ENCODE assay signal across 8 mouse cellular contexts in genomic region chr1:47277839-47278238, GRCm38 (mm10).
DNase-seq lines count a peak whose midpoint lies in the region; ATAC-seq and TF ChIP-seq lines count a peak whose summit lies in the region.

No protein-coding gene starts in this region.

- H3K36me3 ChIP-seq in kidney, postnatal 0 days (ENCODE audit: insufficient read depth, low read length): no peaks in the 10 kb centered on the region
- no peaks in the 10 kb centered on the region for H3K36me3 ChIP-seq in forebrain, embryonic 14.5 days (ENCODE audit: control insufficient read depth, insufficient read depth, low read length)
- no peaks in the 10 kb centered on the region for H3K36me3 ChIP-seq in neural tube, embryonic 14.5 days (ENCODE audit: control insufficient read depth, insufficient read depth, low read length)

- no peaks in the 10 kb centered on the region for H3K9me3 ChIP-seq in kidney, postnatal 0 days (replicated peaks; ENCODE audit: low read length)
- no peaks in the 10 kb centered on the region for H3K9me3 ChIP-seq in forebrain, embryonic 14.5 days (replicated peaks; ENCODE audit: control insufficient read depth, low read length)
- H3K9me3 ChIP-seq in neural tube, embryonic 14.5 days (ENCODE audit: control insufficient read depth, low read length): no peaks in the 10 kb centered on the region

- H3K4me3 ChIP-seq in kidney, postnatal 0 days (replicated peaks; ENCODE audit: low read depth, low read length): no peak overlapping the region
- no peak overlapping the region for H3K4me3 ChIP-seq in forebrain, embryonic 14.5 days (ENCODE audit: low read depth, low read length)
- H3K4me3 ChIP-seq in neural tube, embryonic 14.5 days (ENCODE audit: low read depth, low read length): no peak overlapping the region

- no peak for ATAC-seq in kidney, postnatal 0 days (replicated peaks; ENCODE audit: low FRiP score, low read depth)
- ATAC-seq in forebrain, embryonic 14.5 days: peak; percentile 82
- peak; percentile 75 for ATAC-seq in neural tube, embryonic 14.5 days (ENCODE audit: low read depth)
- ATAC-seq in activated CD4-positive, CD25-positive, alpha-beta regulatory T cell, adult 4 months: no peak

- TF ChIP-seq CTCF in kidney, postnatal 0 days (IDR thresholded peaks at IDR 0.05; ENCODE audit: low read depth): peak; percentile 74

- no peaks in the 10 kb centered on the region for H3K27me3 ChIP-seq in kidney, postnatal 0 days (ENCODE audit: insufficient read depth, low read length)
- no peaks in the 10 kb centered on the region for H3K27me3 ChIP-seq in forebrain, embryonic 14.5 days (replicated peaks; ENCODE audit: control insufficient read depth, insufficient read depth, low read length)
- no peaks in the 10 kb centered on the region for H3K27me3 ChIP-seq in neural tube, embryonic 14.5 days (ENCODE audit: control insufficient read depth, insufficient read depth, low read length)

- H3K9ac ChIP-seq in kidney, postnatal 0 days (ENCODE audit: low read depth, low read length): no peak overlapping the region
- H3K9ac ChIP-seq in forebrain, embryonic 14.5 days (ENCODE audit: low read length): no peak overlapping the region
- H3K9ac ChIP-seq in neural tube, embryonic 14.5 days (replicated peaks; ENCODE audit: low read depth, low read length): 0 out of 2 replicates have a peak overlapping the region, but pooled peaks have one; percentile 21

- DNase-seq in kidney, postnatal 0 days (ENCODE audit: low spot score): peak; percentile 70
- DNase-seq in kidney, adult 18-20 months: no peak
- peak; percentile 1 for DNase-seq in c-Kit-positive CD71-positive TER-119-negative erythroid progenitor cells, embryonic 14.5 days (ENCODE audit: low read depth)
- peak; percentile 90 for DNase-seq in forebrain, embryonic 14.5 days (ENCODE audit: low spot score)
- DNase-seq in layer of hippocampus, adult 9-11 months: peak; percentile 21
- DNase-seq in heart, adult 9 months (ENCODE audit: low spot score in 2 of 2): no peak

- no peaks in the 10 kb centered on the region for H3K4me1 ChIP-seq in kidney, postnatal 0 days (replicated peaks; ENCODE audit: insufficient read depth, low read length)
- H3K4me1 ChIP-seq in forebrain, embryonic 14.5 days (ENCODE audit: control insufficient read depth, insufficient read depth, low read length): peaks cover 11% of the 10 kb centered on the region
- H3K4me1 ChIP-seq in neural tube, embryonic 14.5 days (ENCODE audit: control insufficient read depth, insufficient read depth, low read length): peaks cover 5% of the 10 kb centered on the region; the same call in 1 of the 2 replicates

- WGBS in kidney, postnatal 0 days: 24% methylated on average over 2 of the region's 2 CpGs
- WGBS in forebrain, embryonic 14.5 days: 3% methylated on average over 2 of the region's 2 CpGs
- 8% methylated on average over 2 of the region's 2 CpGs for WGBS in neural tube, embryonic 14.5 days

- H3K4me2 ChIP-seq in kidney, postnatal 0 days (ENCODE audit: low read length): no peak overlapping the region
- H3K4me2 ChIP-seq in forebrain, embryonic 14.5 days (ENCODE audit: low read length): 0 out of 2 replicates have a peak overlapping the region, but pooled peaks have one; percentile 12
- H3K4me2 ChIP-seq in neural tube, embryonic 14.5 days (ENCODE audit: low read depth, low read length): no peak overlapping the region

- no peak overlapping the region for H3K27ac ChIP-seq in kidney, postnatal 0 days
- 0 out of 2 replicates have a peak overlapping the region, but pooled peaks have one; percentile 27 for H3K27ac ChIP-seq in forebrain, embryonic 14.5 days (ENCODE audit: low read depth, low read length)
- H3K27ac ChIP-seq in neural tube, embryonic 14.5 days (ENCODE audit: low read depth, low read length): peak overlapping the region; percentile 36

Comparison
In these comparisons a context has a peak if more than half of its experiments do, and no peak if none do; other contexts are left out.
1. DNase-seq: peak in kidney, postnatal 0 days (single experiment), c-Kit-positive CD71-positive TER-119-negative erythroid progenitor cells, embryonic 14.5 days (single experiment), forebrain, embryonic 14.5 days (single experiment) and layer of hippocampus, adult 9-11 months (single experiment); none in kidney, adult 18-20 months (single experiment) and heart, adult 9 months (0 of 2).
2. ATAC-seq: peak in forebrain, embryonic 14.5 days (single experiment) and neural tube, embryonic 14.5 days (single experiment); none in kidney, postnatal 0 days (single experiment) and activated CD4-positive, CD25-positive, alpha-beta regulatory T cell, adult 4 months (single experiment).